Mouse (Mus musculus): ENCODE measurements around the gene Sfi1.
"Not testable (repeated sequence)": the region's sequence is repeated elsewhere in the genome, so short reads cannot be mapped to it uniquely, and the experiment has no call there.

The Sfi1 gene

DNA sequence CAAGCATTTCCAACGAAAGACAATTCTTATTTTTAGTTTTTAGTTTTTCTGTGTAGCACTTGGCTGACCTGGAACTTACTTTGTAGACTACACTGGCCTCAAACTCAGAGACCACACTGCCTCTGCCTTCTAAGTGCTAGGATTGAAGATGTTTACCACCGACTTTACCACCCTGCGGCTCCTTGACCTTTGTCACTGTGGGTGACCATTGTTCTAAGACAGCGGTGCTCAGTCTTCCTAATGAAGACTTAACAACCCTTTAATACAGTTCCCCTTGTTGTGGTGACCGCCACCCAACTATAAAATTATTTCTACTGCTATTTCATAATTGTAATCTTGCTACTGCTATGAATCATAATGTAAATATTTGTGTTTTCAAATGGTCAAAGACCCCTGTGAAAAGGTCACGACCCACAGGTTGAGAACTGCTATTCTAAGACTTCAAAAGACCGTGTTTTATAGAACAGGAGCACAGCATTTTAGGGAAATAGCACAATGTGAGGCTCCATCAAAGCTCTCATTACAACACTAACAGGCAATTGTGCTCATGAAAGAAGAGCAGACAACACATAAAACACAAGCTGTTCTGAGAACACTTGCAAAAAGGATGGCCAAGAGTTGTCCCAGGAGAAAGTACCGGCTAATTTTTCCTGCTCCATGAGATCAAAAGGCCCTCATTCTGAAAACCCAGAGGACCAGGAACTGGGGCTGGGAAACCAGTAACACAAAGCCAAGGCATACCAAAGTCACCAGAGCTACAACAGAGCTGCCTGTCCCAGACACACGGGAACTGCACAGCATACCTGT, 47.7 kb downstream of the Sfi1 start:
- peak; percentile 18 for DNase-seq (ENCODE audit: low read depth, low spot score)

DNA sequence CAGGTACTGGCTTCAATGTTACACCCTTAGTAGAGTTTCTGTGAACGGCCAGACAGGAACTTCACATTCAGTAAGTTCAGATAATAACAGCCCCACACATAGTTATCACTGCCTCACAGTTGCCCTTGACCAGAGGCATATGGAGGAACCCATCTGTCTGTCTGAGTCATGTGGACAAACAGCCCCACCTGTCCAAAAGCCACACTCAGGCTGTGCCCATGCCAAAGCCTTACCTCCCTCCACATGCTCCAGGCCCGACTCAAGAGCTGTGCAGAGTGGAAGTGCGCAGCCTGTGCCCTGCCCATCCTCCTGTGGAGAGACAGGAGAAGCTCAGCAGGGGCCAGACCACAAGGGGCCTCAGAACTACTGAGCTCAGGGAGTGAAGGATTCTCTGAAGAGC, 49.3 kb downstream of the Sfi1 start:
- peak; percentile 78 for DNase-seq (ENCODE audit: low read depth, low spot score)

DNA sequence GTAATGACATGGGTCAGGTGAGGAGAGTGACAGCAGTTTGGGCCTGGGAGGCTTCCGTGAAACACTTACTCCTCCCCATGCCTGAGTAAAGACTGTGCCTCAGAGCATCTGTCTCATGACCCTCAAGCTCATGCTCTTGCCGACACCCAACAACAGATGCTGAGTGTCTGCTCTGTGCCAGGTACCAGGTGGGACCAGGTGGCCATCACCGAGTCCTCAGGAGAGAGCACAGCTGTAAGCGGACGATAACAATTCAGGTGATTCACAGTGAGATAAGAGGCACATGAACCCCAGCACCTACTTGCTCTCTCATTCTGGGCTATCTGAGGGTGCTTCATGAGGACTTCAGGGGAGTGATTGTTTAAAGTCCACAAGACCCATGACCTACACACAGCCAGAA, 50.9 kb downstream of the Sfi1 start:
- DNase-seq (ENCODE audit: low read depth, low spot score), result not testable (repeated sequence)

DNA sequence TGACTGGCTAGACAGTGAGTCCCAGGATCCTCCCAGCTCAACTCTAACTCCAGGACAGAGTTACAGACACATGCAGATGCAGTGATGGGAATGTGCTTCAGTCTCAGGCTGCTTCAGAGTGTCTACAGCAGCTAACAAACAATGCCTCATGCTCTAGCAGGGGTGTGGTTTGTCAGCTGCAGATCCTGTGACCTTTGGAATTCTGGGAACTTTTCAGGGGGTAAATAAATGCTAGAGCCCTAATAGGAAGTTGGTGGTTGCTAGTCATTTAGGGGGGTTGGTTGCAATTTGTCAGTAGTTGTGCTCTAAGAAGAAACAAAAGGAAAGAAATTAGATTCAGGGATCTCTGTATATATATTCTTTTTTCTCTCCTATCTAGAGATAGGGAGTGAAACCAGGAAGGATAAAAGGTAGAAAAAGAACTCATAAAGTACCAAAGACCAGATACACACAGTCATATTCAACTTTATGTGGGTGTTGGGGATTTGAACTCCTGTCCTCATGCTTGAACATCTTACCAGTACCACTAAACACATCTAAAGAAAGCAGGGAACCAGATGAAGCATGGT, 52.2 kb downstream of the Sfi1 start:
- DNase-seq (ENCODE audit: low read depth, low spot score), result not testable (repeated sequence)

DNA sequence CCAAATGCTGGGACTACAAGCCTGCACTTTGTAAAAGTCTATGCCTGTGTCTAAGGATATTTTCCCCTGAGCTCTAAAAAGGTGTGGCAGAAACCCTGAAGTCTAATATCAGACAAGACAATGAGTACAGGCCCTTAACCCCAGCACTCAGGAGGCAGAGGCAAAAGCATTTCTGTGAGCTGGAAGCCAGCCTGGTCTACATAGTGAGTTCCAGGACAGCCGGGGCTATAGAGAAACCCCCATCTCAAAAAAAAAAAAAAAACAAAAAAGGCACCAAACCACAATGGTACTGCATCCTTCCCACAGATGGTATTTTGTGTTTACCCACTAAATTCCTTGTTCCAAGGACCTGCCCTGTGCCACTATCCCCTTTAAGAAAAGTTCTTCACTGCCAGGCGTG, 54.9 kb downstream of the Sfi1 start:
- DNase-seq (ENCODE audit: low read depth, low spot score), result not testable (repeated sequence)

DNA sequence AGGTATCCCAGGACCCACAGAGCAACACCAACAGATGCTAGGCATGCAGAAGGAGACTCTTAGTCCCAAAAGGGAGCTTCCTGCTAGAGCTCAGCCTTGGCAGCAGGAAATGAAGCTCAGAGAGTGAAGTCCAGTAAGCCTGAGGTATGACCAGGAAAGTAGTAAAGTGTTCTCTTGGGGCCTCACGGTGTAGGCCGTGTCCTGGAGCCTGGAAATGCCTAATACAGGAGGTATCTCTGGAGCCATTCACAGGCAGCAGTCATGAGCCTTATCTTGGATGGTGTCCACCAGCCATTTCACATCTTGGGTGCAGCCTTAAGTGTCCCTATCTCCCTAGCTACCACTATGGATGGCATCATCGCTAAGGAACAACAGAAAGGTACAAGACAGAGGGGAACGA, 56.0 kb downstream of the Sfi1 start:
- DNase-seq (ENCODE audit: low read depth, low spot score), result not testable (repeated sequence)

DNA sequence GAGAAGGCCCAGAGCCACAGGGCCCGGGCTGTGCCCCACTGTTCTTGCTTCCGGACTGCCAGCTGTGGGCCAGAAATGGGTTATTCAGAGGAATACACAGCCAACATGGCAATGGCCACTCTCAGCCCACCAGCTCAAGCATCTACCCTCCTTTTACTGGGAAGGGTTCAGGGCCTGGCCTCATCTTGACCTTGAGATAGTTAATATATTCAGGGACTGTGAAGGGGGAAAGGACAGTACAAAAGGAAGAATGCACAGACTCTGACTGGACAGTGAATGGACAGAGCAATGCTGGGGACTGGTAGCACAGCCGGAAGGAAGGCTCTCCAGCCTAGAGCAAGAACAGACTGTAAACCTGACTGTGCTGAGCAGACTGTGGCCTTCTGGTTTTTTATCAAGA, 57.3 kb downstream of the Sfi1 start:
- not testable (repeated sequence) for DNase-seq (ENCODE audit: low read depth, low spot score)

DNA sequence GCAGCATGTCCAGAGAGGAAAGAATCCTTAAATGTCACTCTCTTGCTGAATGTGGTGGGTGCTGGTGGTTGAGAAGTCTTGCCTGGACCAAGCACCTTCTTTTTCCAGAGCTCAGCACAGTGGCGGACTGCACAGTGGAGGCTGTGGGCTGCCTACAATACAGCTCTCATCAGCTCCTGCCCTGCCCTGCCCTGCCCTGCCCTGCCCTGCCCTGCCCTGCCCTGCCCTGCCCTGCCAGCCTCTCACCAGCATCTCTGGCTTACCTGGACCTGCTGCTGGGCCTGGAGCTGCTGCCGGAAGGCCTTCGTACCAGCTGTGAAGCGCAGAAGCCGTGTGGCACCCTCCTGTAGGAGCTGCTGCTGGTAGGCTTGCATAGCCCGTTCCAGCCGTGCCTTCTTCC, 57.9 kb downstream of the Sfi1 start:
- not testable (repeated sequence) for DNase-seq (ENCODE audit: low read depth, low spot score)

DNA sequence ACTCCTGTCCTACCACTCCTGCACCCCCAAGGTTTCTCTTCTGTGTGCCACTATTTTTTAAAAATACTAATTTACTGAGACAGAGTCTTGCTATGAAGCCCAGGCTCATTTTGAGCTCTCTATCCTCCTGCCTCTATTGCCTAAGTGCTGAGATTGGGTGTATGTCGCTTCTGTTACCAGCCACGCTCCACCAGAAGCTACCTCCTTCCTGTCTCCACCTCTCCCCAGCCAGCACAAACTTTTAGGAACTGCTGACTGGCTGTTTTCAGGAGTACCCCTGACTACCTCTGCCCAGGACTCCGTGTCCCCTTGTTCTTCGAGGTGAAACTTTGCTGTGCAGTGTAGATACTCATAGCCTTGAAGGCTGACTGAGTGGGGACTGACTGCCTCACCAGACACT, 59.9 kb downstream of the Sfi1 start:
- DNase-seq (ENCODE audit: low read depth, low spot score), result not testable (repeated sequence)

DNA sequence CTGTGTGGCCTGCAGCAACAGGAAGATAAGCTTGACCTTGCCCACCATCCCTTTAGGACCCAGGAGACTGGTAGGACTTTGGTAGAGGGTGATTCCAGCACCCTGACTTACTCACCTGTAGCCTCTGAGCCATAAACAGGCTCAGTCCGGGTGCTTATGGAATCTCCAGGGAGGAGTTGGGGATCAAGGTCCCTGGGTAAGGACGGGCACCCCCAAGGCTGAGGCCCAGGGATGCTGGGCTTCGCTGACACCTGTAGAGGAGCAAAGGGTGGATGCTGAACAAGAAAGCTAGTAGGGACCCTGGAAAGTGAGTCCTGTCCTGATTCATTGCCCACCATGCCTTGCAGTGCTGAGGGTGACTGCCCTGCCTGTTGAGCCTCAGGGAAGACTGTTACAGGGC, 60.3 kb downstream of the Sfi1 start:
- DNase-seq (ENCODE audit: low read depth, low spot score), result not testable (repeated sequence)

DNA sequence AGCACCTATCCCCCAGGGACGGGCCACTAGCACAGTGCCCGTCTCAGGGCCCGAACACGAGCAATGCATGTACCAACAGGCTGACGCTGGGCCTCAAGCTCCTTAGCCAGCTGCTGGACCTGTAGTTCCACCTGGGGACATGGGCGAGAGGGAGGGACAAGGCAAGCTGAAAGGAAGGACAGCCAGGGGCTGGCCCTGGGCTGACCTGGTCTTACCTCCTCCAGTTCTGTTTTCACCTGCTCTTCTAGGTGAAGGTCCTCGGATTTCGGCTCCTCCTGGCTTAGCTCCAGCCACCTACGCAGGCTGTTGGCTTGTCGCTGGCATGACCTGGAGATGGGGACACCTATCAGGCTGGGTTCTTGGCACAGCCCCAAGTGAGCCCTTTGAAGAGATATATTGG, 61.3 kb downstream of the Sfi1 start:
- DNase-seq (ENCODE audit: low read depth, low spot score), result not testable (repeated sequence)

DNA sequence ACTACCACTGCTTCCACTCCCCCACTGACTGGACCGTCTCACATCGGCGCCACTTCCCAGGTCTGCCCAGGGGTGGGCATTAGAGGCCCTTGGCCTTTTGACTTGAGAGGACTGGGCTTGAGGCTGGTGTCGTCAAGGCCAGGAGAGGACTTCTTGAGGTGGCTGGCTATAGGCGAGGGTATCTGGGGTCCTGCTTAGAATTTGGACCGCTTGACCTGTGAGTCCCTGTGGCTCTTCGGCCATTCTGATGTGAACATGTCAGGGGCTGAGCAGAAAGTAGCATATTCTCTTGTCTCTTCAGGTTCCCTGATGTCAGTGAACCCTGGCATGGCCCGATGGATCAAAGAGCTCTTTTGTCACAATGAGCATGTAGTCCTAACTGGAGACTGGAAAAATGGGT, 63.4 kb downstream of the Sfi1 start:
- DNase-seq (ENCODE audit: low read depth, low spot score), result not testable (repeated sequence)

DNA sequence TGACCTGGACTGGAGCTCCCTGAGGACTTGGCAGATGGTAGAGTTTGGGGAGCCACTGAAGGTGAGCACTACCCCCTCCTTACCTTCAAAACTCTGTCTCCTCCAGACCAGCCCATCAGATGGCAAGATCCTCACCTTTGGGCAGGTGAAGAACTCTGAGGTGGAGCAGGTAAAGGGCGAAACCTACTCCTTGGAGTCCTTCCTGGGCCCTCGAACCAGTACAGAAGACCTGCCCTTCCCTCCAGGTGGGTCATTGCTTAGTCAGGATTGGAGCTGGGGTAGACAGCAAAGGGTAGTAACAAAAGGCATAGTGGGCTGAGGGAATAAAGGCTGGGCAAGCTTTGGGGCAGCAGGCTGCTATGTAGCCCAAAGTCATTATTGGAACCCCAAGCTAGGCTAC, 64.0 kb downstream of the Sfi1 start:
- not testable (repeated sequence) for DNase-seq (ENCODE audit: low read depth, low spot score)

DNA sequence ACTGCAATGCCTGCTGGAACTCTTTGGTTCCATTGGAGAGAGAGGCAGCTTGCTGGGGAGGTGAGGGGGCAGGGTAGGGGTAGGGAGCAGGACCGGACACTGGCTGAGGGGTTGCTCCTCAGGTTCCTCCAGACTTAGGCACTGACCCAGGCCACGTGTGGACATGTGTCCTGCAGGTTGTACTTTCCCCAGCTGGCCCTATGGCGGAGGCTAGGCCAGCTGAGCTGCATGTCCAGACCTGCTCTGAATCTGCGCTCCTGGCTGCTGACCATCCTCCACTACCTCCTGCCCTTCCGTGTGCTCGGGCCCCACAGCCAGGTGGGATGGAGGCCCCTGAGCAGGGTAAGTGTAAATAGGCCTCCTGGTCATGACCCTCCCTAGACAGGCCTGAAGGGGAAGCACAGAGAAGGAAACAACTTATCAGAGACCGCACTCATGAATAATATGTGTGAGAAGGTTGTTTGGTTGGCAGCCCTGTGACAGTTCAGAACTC, 65.9 kb downstream of the Sfi1 start:
- DNase-seq (ENCODE audit: low read depth, low spot score), result not testable (repeated sequence)

DNA sequence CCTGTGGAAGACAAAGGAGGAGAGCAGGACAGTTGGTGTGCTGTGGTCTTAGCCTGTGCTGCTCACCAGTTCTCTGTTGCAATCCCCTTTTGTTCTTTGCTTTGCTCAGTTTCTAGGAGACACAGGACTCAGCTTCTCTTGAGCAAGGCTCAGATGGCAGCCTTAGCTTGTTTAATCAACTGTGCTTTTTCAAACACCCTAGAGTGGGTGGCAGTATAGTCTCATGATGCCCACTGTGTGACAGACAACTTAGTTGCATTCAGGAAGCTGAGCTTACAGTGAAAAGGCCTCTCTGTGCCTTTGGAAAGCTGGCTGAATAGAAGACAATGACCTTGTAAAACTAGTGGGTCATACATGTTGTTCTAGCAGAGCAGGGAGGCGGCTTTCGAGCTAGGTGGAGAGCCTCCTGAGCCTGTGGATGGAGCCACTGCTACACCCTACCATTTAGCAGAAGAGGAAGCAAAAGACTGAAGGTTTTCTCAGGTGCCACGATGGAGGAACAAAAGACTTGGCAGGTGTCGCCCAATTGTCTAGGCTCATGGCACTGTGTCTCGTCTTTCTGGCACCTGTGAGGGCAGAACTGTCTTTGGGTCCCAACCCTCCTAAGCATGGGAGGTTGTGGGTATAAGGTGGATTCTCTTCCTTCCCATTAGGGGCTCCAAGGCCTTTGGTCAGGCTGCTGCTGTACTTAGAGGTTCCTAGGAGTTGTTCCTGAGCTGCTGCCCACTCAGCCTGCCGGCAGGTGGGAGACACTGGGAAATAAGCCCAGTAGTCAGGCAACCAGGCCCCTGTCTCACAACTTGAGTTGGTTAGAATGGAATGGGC, 66.6 kb downstream of the Sfi1 start:
- DNase-seq (ENCODE audit: low read depth, low spot score), result peak; percentile 27

DNA sequence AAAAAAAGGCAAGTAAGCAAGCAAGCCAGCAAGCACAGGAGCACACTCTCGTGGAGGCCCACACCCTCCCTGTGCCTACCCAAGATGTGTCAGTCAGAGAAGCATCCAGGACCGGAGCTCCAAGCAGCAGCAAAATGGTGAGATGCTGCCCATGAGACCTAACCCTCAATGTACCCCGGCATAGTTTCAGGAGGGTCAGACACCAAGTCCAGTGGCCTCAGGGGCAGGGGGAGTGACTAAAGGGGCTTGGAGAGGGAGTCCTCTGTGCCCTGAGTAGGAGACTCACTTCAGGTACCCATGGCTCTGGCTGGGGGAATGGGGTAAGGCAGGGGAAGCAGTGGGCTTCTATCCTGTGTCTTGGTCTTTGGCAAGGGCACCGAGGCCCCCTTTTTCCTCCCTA, 67.3 kb downstream of the Sfi1 start:
- not testable (repeated sequence) for DNase-seq (ENCODE audit: low read depth, low spot score)

DNA sequence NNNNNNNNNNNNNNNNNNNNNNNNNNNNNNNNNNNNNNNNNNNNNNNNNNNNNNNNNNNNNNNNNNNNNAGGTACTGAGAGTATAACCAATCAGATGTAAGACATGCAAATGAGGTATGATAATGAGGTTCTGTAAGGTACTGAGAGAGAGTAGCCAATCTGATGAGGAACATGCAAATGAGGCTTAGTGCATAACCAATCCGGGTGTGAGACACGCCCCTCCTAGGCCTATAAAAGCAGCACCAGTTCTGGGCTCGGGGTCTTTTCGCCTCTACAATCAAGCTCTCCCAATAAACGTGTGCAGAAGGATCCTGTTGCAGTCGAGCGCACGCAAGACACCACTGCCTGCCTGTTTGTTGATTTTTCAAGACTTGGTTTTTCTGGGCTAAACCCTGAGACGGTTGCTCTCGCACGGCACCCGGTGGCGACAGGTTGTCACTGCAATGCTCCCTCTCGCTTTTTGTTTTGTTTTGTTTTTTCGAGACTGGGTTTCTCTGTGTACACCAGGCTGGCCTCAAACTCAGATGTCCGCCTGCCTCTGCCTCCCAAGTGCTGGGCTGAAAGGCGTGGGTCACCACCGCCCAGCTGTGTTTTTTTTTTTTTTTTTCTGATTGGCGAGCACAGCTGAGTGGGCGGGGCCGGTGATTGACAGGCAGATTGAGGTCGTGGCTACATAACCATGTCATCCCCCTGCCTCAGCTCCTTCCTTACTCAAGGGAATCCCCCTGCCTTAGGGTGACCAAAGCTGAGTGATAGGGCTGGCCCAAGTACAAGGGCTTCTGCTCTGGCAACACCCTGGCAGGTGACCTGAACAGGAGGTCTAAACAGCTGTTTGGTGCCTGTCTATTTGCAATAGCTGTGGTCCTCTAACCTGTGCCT, 68.1 kb downstream of the Sfi1 start:
- DNase-seq (ENCODE audit: low read depth, low spot score), result not testable (repeated sequence)

DNA sequence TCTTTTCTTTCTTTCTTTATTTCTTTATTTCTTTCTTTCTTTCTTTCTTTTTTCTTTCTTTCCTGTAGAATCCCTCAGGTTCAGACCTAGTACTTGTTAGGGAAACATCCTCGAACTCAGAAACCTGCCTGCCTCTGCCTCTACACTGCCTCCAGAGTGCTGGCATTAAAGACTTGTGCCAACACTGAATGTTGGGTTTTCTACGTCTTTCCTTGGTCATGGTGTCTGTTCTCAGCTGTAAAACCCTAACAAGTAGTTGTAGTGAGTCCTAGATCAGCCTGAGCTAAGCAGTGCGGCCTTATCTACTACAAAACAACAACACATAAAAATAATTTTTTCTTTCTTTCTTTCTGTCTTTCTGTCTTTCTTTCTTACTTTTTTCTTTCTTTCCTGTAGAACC, 78.9 kb downstream of the Sfi1 start:
- DNase-seq (ENCODE audit: low read depth, low spot score), result no peak

DNA sequence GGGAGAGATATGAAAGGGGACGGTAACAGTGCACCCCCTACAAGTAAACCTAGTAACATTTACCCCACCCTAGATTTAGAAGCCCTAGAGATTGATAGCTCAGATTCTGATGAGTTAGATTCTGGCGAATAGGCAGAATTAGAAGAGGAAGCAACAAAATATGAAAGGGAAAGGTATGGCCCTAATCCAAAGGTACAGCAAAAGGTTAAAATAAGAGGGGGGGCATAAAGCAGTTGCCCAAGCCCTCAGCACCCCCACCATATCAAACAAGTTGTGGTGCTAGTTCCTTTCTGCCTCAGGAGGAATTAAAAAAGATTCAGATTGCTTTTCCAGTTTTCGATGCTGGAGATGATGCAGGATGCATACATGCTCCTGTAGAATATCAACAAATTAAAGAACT, 87.1 kb downstream of the Sfi1 start:
- DNase-seq (ENCODE audit: low read depth, low spot score), result no peak

DNA sequence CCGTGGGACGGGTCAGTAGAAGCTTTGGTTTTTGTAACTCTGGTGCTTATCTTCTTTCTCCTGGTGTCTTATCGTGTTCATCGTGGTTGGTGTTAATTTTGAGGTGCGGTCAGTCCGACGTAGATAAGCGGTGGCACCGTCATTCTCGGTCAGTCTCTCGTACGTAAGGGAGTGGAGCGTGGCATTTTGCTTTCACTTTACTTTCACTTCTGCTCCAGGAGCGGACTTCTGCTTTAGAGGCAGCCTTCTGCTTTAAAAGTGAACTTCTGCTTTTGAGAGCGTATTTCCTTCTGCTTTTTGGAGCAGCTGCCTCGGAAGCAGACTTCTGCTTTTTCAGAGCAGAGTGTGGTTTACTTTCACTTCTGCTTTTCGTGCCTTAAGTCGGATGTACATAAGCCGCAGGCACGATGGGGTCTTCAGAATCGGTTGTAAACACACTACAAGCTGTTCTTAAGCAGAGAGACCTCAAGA, 88.0 kb downstream of the Sfi1 start:
- DNase-seq (ENCODE audit: low read depth, low spot score), result no peak

Measured in brain, adult 2 months (tissue).